Mouse (Mus musculus): ENCODE measurements at regions not wholly inside any gene's neighbourhood (a gene's known extent, or its start where the extent isn't known, plus 50 kb on each side); places are given as distances from the start of the nearest gene placed in this dataset.
A peak's percentile ranks its signal among the peaks of the same experiment; 100 is the strongest.

DNA sequence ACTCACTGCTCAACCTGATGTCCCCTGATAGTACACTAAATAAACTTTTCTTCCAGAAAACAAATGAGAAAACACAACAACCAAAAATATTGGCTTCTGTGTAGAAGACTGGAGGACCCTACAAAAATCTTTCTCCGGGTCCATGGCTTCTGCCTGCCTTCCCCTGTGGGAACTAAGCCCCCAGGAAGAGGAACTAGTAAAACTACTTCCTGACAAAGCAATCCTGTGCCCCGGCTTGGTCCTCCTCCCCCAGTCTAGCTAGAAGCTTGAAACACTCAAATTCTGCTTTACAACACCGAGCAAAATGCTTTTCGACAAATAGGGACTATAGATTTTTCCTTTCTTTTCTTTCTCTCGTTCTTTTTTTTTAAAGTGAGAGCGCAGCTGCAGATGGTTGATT, 51.3 kb upstream of the Mki67 start:
- DNase-seq (ENCODE audit: low read depth, low spot score): no peak

DNA sequence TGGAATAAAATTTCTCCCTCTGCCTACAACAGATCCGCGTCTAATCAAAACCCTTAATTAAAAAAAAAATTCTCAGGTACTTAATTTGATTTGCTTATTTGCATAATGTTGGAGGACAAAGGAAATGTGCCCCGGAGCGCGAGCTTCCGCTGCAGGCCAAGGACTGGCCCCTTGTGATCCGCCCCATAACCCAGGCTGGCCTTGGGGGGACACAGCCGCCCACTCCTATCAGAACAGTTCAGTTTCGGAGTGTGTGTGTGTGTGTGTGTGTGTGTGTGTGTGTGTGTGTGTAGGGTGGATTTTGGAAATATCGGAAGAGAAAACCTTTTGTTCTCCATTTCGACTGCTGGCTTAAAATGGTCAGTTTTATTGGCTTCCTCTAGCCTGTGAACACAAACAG, 51.9 kb upstream of the Mki67 start:
- no peak for DNase-seq (ENCODE audit: low read depth, low spot score)

DNA sequence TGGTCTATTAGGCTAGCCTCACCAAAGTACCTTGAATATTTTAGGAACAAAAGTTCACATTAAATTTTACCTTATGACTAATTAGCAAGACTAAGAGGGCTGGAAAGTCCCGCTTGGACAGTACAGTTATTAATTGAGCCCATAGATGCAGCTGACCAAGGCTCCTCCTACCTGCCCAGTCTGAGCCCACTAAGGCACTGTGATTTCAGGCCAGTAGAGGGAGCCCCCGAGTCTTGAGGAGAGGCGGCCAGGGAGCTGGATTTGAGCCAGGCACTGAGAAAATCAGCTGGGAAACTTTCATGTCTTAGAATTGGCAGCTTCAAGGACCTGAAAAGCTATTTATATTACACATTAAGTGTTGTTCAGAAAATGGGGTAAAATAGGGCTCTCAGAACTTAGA, 52.4 kb upstream of the Mki67 start:
- DNase-seq (ENCODE audit: low read depth, low spot score): peak; percentile 82

DNA sequence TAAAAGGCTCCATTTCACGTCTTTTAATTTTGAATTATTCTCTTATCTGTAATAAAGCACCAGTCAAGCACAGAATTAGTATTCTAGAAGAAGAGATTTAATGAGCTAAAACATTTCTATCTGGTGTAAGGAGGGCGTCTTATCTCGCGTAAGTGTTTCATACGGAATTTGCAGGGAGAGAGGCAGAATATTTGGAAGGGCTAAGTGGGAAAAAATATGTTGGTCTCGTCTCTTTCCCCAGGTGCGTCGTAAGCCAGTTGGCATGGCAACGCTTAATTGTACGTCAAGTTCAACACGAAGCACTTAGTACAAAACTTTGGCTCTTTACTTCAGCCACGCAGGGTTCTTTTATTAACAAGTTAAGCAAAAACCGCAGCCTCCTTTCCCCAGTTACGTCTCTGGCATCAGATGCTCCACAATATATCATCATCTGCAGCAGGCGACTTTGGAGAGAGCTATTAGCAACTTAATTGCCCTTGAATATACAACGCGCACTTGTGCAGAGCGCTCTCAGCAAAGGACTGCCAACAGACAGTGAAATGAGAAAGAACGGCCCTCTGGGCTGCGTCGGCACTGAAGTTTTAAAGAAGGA, 53.0 kb upstream of the Mki67 start:
- peak; percentile 17 for DNase-seq (ENCODE audit: low read depth, low spot score)

DNA sequence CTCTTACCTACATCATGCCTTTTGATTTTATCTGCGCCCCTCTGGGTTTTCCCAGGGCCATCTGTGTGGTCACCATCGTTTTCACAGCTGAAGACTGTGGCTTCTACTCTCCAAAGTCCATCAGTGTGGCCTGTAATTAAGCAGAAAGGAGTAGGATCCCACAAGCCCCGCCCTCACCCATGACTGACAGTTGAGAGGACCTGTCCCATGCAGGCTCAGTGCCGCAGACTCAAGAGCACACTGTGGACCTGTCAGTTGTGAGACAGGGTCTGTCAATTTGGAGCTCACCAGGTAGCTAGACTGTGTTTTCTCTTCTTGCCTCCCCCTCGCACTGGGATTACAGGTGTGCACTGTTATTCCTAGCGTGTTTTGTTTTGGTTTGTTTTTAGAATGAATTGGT, 53.9 kb upstream of the Mki67 start:
- DNase-seq (ENCODE audit: low read depth, low spot score): no peak

DNA sequence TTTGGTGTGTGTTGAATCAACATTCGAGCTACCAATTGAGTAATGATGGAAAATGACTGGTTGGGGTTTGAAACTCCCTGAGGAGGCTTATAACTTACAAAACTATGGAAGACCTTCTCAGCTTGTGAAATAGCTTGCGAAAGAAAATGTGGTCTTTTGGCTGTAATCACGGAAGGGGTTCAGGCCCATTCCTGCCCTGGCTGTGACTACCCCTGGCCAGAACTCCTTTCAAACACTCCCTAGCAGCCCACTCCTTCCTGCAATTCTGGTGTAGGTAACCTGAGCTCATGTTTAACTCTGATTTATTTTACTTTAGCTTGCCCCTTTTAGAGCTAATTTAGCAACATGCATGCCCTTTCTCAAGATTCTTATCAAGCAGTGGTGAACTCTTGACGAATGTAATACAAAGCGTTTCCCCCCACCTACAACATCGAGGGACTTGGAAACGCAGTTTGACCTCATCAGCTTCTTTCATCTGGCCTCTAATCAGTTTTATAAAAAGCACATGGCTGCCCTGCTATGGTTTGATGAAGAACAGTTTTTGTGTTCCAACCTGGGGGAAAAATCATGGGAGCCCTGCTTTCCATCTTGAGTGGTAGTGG, 59.8 kb upstream of the Mki67 start:
- DNase-seq (ENCODE audit: low read depth, low spot score): no peak

DNA sequence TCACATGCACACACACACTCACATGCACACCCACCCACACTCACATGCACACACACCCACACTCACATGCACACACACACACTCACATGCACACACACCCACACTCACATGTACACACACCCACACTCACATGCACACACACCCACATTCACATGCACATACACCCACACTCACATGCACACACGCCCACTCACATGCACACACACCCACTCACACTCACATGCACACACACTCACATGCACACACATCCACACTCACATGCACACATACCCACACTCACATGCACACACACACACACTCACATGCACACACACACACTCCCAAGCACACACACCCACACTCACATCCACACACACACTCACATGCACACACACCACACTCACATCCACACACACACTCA, 74.0 kb upstream of the Mki67 start:
- DNase-seq (ENCODE audit: low read depth, low spot score): no peak

DNA sequence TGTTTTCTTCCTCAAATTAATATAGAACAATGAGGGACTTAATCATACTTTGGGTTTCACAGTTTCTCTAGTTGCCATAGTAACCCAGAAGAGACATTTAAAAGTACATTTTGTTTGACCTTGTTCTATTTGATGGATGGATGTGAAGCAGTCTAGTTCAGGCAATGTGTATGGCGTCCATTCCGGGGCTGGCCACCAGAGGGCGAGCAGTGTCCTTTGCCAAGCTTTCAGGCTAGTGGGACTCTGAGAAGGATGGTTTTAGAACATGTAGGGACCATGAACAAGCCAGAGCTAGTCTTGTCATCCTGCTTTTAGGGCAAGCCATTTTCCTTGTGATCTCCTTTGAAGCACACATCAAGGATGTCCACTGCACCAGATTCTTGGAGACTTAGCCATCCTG, 74.8 kb upstream of the Mki67 start:
- peak; percentile 67 for DNase-seq (ENCODE audit: low read depth, low spot score)

DNA sequence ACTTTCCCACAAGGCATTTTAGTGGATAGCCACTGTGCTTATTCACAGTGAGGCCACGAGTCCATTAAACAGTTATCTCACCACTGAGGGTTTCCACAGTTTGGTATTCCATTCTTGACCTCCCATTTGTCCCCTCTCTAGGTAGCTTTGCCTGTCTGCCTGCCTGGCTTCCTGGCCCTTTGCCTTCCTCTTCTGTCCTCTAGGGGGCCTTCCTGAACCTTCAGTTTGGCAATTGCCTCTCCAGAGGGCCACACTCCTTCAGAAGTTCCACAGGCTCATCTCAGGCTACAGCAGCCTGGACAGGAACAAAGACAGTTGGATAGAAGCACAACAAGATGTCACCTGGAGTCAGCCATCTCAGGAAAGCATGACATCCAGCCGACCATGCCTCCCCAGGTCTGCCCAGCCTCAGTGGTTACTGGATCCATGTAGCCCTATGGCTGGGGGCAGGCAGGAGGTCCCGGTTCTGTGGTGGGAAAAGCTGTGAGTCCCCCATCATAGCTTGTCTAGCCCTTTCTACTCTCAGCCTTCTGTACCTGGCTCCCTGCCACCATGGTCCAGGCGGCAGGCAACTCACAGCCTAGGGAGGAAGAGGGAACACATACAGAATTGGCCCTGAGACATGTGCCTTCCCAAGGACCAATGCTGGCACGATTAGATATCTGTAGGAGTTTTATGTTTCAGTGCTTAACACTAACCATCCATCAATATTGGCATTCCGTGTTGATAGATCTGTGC, 76.0 kb upstream of the Mki67 start:
- DNase-seq (ENCODE audit: low read depth, low spot score): no peak

DNA sequence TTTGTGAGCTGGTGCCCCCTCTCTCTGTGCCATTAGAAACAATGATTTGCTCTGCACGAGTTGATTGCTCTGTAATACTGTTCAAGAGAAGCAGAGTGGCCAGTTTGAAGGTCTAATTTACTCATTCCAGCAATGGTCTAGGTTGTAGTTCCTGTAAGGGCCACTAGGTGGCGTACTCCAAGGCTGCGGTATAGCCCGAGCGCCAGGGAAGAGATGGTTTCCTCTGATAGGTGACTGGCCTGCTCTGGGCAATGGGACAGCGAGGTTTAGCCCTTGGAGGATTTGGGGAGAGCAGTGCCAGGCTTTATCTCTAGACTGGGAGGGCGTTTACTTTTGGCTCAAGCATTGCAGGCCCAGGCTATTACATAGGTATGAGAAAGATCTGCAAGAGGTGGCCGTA, 76.8 kb upstream of the Mki67 start:
- DNase-seq (ENCODE audit: low read depth, low spot score): peak; percentile 16

DNA sequence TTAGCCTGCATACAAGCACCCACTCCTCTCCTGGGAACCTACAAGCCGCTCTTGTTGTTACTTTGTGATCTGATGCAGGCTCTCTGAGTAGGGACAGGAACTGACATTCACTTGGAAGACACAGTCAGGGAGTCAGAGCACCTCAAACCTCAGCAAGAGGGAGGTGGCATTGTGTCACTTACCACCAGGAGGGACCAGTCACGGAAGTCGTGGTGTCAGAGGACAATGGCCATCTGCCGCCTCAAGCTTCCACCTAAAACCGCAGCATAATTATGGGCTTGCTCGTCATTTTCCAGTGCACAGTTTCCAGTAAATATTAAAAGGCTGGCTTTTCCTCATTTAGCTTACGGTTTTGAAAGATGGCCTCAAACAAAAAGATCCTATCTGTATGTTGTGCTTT, 78.1 kb upstream of the Mki67 start:
- no peak for DNase-seq (ENCODE audit: low read depth, low spot score)

DNA sequence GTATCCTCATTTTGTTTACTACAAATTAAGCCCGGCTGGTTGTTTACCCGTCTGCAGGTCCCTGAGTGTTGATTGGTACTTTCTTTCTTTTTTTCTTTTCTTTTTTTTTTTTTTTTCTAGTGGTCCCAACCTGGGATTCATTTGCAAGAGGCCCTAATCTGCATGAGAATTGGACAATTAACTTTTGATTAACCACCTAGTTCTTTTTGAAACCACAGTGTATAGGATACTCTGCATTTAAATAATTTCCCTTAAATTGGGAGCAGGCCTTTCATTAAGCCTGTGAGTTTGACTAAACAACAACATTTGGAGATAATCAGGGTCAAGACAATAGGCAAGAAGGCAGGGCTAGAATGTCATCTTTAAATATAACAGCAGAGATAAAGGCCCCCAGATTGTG, 78.5 kb upstream of the Mki67 start:
- no peak for DNase-seq (ENCODE audit: low read depth, low spot score)

DNA sequence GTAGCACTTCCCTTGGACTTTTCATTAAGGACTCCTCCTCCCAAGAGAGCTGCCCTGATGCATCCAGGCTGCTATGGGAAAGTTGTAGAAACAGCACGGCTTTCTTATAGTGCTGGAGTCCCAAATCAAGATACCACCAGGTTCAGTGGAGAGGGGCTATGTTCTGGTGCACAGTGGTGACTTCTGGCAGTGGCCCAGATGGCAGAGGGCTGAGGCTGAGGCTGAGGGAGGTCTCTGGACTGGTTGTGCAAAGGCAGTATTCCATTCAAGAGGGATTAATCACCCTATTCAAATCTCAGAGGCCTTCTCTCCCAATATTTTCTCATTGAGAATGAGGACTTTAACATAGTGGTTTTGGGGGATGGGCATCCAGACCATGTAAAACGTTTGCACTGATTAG, 82.3 kb upstream of the Mki67 start:
- no peak for DNase-seq (ENCODE audit: low read depth, low spot score)

DNA sequence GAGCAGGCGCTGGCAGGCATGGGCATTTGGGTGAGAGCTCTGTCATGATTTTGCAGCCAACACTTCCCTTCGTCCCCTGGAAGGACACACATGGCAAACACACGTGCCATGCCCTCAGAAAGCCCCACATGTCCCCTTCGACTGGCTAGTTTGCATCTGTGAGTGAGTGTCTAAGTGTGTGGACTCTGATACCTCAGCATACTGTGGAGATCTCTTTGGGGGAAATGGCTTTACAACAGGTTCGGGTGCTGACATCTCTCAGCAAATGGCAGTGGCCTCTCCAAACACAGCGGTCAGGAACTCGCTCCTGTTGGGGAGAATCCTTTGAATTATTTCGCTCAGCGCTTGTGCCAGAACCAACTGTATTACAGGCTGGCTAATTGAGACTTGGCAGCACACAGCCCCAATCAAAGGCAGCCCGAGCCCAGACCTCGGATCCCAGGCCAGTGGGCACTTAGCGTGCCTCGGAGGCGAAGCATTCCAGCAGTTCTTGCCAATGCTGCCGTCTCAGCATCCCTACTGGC, 86.5 kb upstream of the Mki67 start:
- DNase-seq (ENCODE audit: low read depth, low spot score): peak; percentile 8

DNA sequence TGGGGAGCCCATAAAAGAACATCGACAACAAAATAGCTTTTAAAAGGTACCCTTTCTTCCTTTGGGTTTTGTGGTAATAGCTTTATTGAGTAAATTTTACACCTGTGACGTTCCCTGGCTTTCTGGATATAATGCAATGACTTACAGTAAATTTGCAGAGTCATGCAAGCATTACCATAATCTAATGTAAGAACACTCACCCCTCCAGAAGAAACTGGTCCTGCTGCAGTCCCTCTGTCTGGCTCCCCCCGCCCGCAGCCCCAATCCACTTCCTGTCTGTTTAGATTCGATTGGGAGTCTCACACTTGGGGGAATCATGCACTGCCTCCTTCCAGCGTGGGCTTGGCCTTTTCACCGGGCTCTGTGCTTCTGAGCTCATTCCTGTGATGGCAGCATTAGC, 88.6 kb upstream of the Mki67 start:
- DNase-seq (ENCODE audit: low read depth, low spot score): no peak

DNA sequence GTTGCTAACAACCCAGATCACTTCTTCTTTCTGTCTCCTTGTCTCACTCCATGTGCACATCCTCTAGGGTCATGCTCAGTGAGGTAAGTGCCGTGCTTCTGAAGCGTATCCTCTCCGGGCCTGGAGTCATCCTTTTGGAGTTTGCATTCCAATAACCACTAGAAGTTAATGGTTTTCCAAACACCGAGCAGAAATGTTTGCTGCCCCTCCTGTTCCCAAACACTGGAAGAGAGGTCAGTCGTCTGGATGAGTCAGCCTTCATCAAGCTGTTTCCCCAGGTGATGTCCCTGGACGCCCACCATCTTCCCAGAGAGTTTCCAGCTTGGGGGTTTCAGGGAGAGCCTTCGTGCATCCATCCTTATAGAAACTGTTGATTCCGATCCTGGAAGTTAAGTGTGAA, 90.0 kb upstream of the Mki67 start:
- no peak for DNase-seq (ENCODE audit: low read depth, low spot score)

DNA sequence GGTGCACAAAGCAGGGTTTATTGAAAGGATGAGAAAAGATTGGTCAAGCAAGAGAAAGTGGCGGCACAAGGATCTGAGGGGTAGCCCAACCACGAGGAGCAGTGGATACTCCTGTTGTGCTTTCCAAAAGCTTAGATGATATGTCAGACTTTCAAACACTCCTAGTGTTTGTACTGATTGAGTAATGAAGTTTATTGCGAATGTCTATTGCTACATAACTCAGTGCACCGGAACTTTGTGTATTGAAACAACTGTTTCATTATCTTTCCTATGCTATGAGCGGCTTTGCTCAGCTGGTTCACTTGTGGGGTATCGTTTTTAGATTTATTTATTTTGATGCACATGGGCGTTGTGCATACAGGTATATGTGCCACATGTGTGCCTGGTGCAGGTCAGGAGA, 90.5 kb upstream of the Mki67 start:
- DNase-seq (ENCODE audit: low read depth, low spot score): no peak

DNA sequence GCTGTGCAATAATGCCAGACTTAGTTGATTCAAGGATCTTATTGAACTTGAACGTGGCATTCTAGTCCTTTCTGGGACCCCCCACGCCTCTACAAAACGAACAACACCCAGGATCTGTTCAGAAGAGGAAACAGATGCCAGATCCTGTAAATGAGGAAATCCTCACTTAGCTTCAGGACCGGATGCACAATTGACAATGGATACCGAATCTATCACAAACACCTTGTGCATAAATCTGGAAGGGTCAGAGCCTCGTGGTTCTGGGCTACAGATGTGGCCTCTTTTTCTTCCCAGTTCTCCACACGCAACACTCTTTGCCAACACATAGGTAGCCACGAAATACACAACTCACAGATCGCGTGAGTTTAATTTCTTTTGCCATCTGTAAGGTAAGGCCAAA, 93.0 kb upstream of the Mki67 start:
- DNase-seq (ENCODE audit: low read depth, low spot score): no peak

DNA sequence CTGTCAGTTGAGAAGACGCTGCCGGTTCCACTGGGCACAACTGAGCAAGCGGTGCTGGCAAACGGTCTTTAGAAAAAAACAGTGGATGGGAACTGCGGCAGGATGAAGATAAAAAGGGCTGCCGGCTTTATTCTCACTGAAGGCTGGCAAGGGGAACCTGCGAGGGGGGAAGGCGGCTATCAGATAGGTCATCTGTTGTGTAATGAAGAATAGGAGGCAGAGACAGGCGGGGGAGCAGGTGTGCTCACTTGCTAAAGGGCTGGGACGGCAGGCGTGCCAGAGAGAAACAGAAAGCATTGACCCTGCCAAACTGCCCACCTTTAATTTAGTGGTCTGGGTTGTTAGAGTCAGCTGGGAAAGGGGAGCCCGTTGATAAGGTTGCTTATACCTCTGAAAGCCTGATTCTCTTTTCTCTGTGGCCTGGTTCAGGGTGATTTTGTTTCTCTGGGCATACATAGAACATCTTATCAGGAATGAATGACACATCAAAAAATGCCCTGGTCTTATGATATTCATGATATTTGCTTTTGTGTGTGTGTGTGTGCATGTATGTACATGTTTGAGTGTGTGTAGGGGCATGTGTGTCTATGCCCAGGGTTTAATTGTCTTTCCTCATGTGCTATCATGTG, 93.7 kb upstream of the Mki67 start:
- no peak for DNase-seq (ENCODE audit: low read depth, low spot score)

DNA sequence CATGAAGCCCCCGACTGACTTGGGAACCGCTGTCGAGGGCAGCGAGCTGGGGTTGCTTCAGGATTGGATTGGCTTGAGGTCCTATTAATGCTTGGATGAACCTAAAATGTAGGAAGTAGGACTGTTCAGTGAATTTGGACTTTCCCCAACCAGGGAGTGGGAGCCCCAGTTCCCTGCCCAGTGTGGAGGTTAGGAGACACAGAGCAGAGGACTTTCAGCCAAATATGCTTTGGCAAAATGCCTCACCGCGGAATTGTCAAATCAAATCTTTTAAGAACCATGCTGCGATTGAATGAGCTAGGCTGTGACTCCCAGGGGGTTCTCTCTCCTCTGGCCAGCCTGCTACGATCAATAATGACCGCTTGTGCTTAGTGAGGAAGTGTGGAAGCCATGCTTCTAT, 94.8 kb upstream of the Mki67 start:
- DNase-seq (ENCODE audit: low read depth, low spot score): no peak

DNA sequence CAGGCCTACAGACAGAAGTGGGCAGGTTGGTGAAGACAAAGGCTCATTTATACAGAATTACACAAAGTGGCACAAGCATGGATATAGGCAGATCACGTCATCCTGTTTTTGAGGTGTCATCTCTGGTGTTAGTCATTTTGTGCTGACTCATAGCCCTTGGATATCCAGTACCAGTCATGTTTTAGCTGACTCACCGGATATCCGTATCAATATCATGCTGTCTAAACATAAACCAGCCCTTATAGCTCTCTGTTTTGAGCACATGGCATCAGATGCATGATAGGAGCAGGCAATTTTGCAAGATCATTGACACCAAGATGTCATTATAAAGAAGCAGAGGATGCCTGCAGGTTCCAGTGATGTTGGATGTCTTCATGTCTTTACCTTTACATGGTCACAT, 97.5 kb upstream of the Mki67 start:
- DNase-seq (ENCODE audit: low read depth, low spot score): peak; percentile 47

DNA sequence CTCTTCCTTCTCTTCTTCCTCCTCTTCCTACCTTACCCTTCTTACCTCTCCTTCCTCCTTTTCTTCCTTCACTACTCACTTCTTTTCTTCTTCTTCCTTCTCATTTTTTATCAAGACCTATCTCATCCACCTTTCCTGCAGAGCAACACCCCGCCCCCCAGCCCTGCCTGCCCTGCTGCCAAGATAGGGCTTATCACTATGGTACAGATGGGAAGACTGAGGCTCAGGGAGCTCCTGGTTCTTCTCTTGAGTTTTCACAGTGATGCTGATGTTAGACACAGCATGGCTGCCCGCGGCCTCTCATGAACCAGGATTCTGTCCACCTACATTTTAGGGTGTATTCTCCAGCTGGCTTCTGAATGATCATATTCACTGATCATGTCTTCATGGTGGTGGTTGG, 100.0 kb upstream of the Mki67 start:
- DNase-seq (ENCODE audit: low read depth, low spot score): no peak

DNA sequence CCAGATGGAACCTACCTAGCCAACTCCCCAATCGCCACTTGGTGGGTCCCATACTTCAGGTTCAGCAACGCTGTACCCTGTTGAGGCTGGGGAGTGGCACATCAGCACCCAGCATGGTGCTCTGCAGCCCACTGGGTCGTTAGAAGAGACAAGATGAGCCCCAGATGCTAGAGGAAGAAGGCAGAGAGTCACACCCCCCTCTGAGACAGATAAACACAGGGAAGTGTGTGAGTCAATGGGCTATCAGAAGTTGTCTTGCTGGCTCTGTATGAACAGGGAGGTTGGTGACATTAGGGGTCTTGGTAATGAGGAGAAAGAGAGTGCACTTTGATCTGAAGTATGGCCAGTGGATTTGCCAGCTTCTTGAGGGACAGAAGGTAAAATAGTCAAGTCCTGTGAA, 101.7 kb upstream of the Mki67 start:
- no peak for DNase-seq (ENCODE audit: low read depth, low spot score)

Data from brain, adult 2 months (tissue).